Mouse (Mus musculus) thymus, adult 2 months (tissue): Measurements from ENCODE around the gene Pde3a.

ENCODE experiments used
- CTCF ChIP-seq: fragments of 200-500 bp; IDR thresholded peaks from 2 replicates; pipeline ENCODE4 v1.5.1; 2012; ENCODE audit warnings: mild to moderate bottlenecking, control low read depth, low read length, moderate library complexity, borderline replicate concordance; ENCODE audit not compliant: control insufficient read depth, poor library complexity, insufficient read depth; ENCODE audit errors: extremely low read depth
- POLR2A ChIP-seq: fragments of 200-500 bp; IDR thresholded peaks from 2 replicates; pipeline ENCODE4 v1.6.1; 2012; ENCODE audit warnings: mild to moderate bottlenecking, low read length, control low read depth, moderate library complexity; ENCODE audit not compliant: control insufficient read depth, poor library complexity, insufficient read depth; ENCODE audit errors: extremely low read depth

GRCm38 (mm10) chr6:141430134-141430533, 181.1 kb downstream of the Pde3a start:
- TF ChIP-seq POLR2A (no peak), CTCF (no peak)
